Mouse (Mus musculus) liver, postnatal 0 days (tissue): ENCODE results near the gene Gm1123.

Experiments used
- CTCF ChIP-seq: sonication (generic); IDR thresholded peaks from 2 replicates; pipeline ENCODE4 v1.5.1; 2016; ENCODE audit warnings: antibody characterized with exemption, low read depth
- EP300 ChIP-seq: IDR thresholded peaks from 2 replicates; pipeline ENCODE4 v1.6.1; 2016; ENCODE audit warnings: antibody characterized with exemption, low read depth, mild to moderate bottlenecking

DNA sequence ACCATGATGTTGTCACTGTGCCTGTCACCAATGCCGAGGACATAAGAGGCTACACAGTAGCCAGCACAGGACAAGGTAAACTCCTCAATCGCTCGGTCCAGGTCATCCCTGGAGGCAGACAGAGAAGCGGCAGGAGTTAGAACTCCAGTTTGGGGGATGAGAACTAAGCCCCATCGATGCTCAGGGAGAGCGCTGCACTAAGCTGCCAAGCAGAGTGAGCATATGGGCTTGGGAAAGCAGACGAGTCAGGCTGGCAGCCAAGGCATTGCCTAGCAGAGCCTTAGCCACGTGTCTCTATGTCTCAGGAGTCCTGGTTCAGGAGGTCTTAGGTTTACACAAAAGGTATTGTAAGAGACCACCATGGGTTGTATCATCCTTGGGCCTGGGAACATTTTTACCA lies 9.2 kb upstream of the Gm1123 start:
- TF ChIP-seq EP300: no peak
- TF ChIP-seq CTCF: no peak
